Mouse (Mus musculus) lung, embryonic 14.5 days (tissue): Measurements from ENCODE around the gene Men1. TPM values are rescaled to one million over a fixed set of nuclear protein-coding genes. Genes with fewer than 3 reads are reported as not detected.

Experiments used
- ATAC-seq: fragments of 200-750 bp; cut with Nextera tagmentation; 2 replicates; pipeline ENCODE4 v1.8.0; 2017; ENCODE audit warnings: mild to moderate bottlenecking, moderate TSS enrichment, moderate library complexity; ENCODE audit not compliant: insufficient read depth
- DNase-seq: peaks from one replicate; pipeline ENCODE4 v3.0.0-alpha.2; 2015
- H3K27ac ChIP-seq: fragments of 300-500 bp; sonication (generic); 2 replicates; pipeline ENCODE4 v1.5.1; 2014; ENCODE audit warnings: low read depth, mild to moderate bottlenecking, moderate library complexity
- H3K27me3 ChIP-seq: fragments of 300-500 bp; sonication (generic); 2 replicates; pipeline ENCODE4 v1.6.1; 2014; ENCODE audit warnings: low read length, control low read depth; ENCODE audit not compliant: insufficient read depth
- H3K36me3 ChIP-seq: fragments of 300-500 bp; sonication (generic); 2 replicates; pipeline ENCODE4 v1.6.1; 2014; ENCODE audit warnings: control low read depth; ENCODE audit not compliant: insufficient read depth
- H3K4me1 ChIP-seq: fragments of 300-500 bp; sonication (generic); 2 replicates; pipeline ENCODE4 v1.6.1; 2014; ENCODE audit warnings: antibody characterized with exemption, control low read depth; ENCODE audit not compliant: insufficient read depth
- H3K4me2 ChIP-seq: fragments of 300-500 bp; sonication (generic); 2 replicates; pipeline ENCODE4 v1.6.1; 2014; ENCODE audit warnings: mild to moderate bottlenecking
- H3K4me3 ChIP-seq: fragments of 300-500 bp; sonication (generic); 2 replicates; pipeline ENCODE4 v1.5.1; 2014; ENCODE audit warnings: low read depth, low read length
- H3K9ac ChIP-seq: fragments of 300-500 bp; sonication (generic); 2 replicates; pipeline ENCODE4 v1.6.1; 2014
- H3K9me3 ChIP-seq: fragments of 300-500 bp; sonication (generic); 2 replicates; pipeline ENCODE4 v1.6.1; 2016; ENCODE audit warnings: low read depth, low read length, control low read depth
- CTCF ChIP-seq: IDR thresholded peaks from 2 replicates; pipeline ENCODE4 v1.5.1; 2016; ENCODE audit warnings: antibody characterized with exemption, low read depth
- WGBS: fragments of 180-500 bp; shearing (Covaris S2); extraction: QIAGEN DNeasy Blood & Tissue Kit; methylation state at CpG from one replicate; pipeline ENCODE4 v1.1.7; 2014; 5-methylcytosine and 5-hydroxymethylcytosine counted together
- polyA plus RNA-seq: library from polyadenylated mRNA; unstranded; fragments of >200 nt; fragmentation: Nextera tagmentation; extraction: Ambion mirVana; gene quantifications from 2 replicates; pipeline ENCODE4 v1.2.1, GENCODE M21; 2014

Gene Men1
- polyA plus RNA-seq, 1 experiment from 2014 or later: 68.6 TPM

DNA sequence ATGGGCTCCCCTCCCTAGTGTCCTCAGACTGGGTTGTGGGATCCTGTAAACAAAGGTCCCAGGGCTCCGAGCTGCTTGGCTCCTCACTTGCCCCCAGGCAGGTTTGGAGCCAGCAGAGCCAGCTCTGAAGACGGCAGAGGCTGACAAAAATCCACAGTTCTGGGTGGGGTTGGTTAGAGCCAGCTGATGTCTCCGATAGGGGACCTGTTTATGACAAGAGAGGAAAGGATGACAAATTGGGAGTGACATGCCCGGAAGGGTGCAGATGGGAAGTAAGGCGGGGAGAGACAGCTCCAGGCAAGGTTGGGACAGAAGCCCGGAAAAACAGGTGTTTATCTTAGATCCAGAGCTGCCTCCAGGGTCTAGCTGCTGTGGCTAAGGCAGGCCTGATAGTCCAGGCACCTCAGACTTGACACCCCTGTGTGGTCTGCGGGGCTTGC lies 34.4 kb upstream of the Men1 start:
- Histone ChIP-seq H3K9me3 (no peaks in the 10 kb centered on the region), H3K36me3 (peaks cover 35% of the 10 kb centered on the region), H3K27me3 (no peaks in the 10 kb centered on the region), H3K4me3 (no peak overlapping the region), H3K4me1 (peaks cover 4% of the 10 kb centered on the region; the same call in 1 of the 2 replicates), H3K27ac (peak overlapping the region; percentile 73), H3K9ac (no peak overlapping the region), H3K4me2 (no peak overlapping the region)
- WGBS: 30% methylated on average over 7 of the region's 7 CpGs
- ATAC-seq: peak; percentile 15; the same call in 1 of the 2 replicates
- TF ChIP-seq CTCF: no peak
- peak; percentile 38 for DNase-seq

GRCm38 (mm10) chr19:6302114-6302513 lies 32.7 kb upstream of the Men1 start:
- TF ChIP-seq CTCF: no peak
- H3K4me2 ChIP-seq: no peak overlapping the region
- H3K36me3 ChIP-seq: peaks cover 19% of the 10 kb centered on the region
- H3K27me3 ChIP-seq: no peaks in the 10 kb centered on the region
- no peak overlapping the region for H3K4me3 ChIP-seq
- no peak overlapping the region for H3K27ac ChIP-seq
- H3K4me1 ChIP-seq: peaks cover 4% of the 10 kb centered on the region; the same call in 1 of the 2 replicates
- no peak for ATAC-seq
- 86% methylated on average over 5 of the region's 5 CpGs for WGBS
- no peaks in the 10 kb centered on the region for H3K9me3 ChIP-seq
- no peak overlapping the region for H3K9ac ChIP-seq
- DNase-seq: no peak

DNA sequence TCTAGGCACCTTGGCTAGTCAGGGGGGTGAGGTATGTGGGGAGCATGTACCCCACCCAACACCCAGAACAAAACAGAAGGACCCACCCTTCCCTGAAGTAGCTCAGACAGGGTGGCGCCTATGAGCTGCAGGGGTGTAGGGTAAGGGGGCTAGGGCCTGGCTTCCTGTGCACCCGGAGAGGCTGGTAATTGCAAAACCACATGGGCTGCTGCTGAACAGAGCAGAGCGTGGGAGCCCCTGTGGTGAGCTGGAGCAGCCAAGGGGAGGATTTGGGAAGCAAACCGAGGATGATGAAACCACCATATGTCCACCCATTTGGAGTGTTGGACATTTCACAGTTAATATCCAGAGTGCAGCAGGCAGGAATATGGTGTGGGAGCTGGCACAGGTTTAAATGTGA lies 32.3 kb upstream of the Men1 start:
- DNase-seq (no peak), ATAC-seq (no peak)
- H3K36me3 ChIP-seq: peaks cover 18% of the 10 kb centered on the region
- no peak overlapping the region for H3K27ac ChIP-seq
- 37% methylated on average over 4 of the region's 4 CpGs for WGBS
- no peaks in the 10 kb centered on the region for H3K9me3 ChIP-seq
- H3K9ac ChIP-seq: no peak overlapping the region
- H3K4me3 ChIP-seq: no peak overlapping the region
- no peak overlapping the region for H3K4me2 ChIP-seq
- H3K4me1 ChIP-seq: peaks cover 4% of the 10 kb centered on the region; the same call in 1 of the 2 replicates
- no peaks in the 10 kb centered on the region for H3K27me3 ChIP-seq
- TF ChIP-seq CTCF: no peak

- H3K36me3 ChIP-seq: peaks cover 5% of the 10 kb centered on the region; the same call in 1 of the 2 replicates
- H3K9me3 ChIP-seq: no peaks in the 10 kb centered on the region
- DNase-seq (no peak), ATAC-seq (no peak)
- no peak for TF ChIP-seq CTCF
- no peak overlapping the region for H3K9ac ChIP-seq
- H3K4me3 ChIP-seq: no peak overlapping the region
- WGBS: 70% methylated on average over 6 of the region's 6 CpGs
- H3K4me1 ChIP-seq: peaks cover 4% of the 10 kb centered on the region; the same call in 1 of the 2 replicates
- H3K27me3 ChIP-seq: no peaks in the 10 kb centered on the region
- H3K27ac ChIP-seq: no peak overlapping the region
- H3K4me2 ChIP-seq: no peak overlapping the region
Observed at GRCm38 (mm10) chr19:6303831-6304230, 30.9 kb upstream of the Men1 start.

DNA sequence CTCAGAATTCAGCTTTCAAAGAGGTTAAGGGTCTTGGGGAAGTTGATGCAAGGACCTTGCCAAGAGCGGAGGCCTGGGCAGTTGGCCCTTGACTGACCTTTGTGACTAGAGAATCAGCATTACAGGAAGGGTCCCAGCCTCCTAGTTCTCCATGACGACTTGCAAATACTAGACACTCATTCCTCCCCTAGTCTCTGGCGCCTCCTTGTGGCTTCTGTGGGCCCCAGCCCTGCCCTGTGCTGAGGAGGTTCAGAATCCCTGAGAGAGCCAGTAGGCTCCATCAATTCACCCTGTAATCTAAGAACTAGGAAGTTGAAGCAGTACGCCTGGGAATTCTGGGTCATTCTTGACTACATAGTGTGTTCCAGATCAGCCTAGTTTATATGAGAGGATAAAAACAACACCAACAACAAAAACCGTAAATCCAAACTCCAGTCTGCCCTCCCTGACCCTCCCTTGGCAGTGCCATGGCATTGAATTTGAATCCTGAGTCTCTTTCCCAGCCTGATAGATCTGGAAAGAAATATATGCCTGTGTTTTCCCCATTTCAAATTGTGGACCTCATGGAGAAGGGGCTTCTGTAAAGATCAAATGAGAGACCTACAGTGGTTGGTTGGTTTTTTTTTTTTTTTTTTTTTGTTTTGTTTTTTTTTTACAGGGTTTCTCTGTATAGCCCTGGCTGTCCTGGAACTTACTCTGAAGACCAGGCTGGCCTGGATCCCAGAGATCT lies 29.8 kb upstream of the Men1 start:
- Histone ChIP-seq H3K9me3 (no peaks in the 10 kb centered on the region), H3K4me2 (no peak overlapping the region), H3K4me1 (peaks cover 1% of the 10 kb centered on the region; the same call in 1 of the 2 replicates), H3K36me3 (no peaks in the 10 kb centered on the region), H3K9ac (no peak overlapping the region), H3K4me3 (no peak overlapping the region), H3K27me3 (no peaks in the 10 kb centered on the region), H3K27ac (no peak overlapping the region)
- ATAC-seq (peak; percentile 51), DNase-seq (peak; percentile 94)
- WGBS: 23% methylated on average over 5 of the region's 5 CpGs
- TF ChIP-seq CTCF: peak; percentile 94

GRCm38 (mm10) chr19:6305517-6306115 lies 29.2 kb upstream of the Men1 start:
- H3K27ac ChIP-seq: peak overlapping the region; percentile 76; the same call in 1 of the 2 replicates
- no peaks in the 10 kb centered on the region for H3K27me3 ChIP-seq
- peak overlapping the region; percentile 62 for H3K4me3 ChIP-seq
- no peak for TF ChIP-seq CTCF
- 47% methylated on average over 8 of the region's 8 CpGs for WGBS
- DNase-seq (no peak), ATAC-seq (no peak)
- peak overlapping the region; percentile 54 for H3K9ac ChIP-seq
- peak overlapping the region; percentile 75 for H3K4me2 ChIP-seq
- H3K9me3 ChIP-seq: no peaks in the 10 kb centered on the region
- H3K36me3 ChIP-seq: peaks cover 6% of the 10 kb centered on the region
- H3K4me1 ChIP-seq: no peaks in the 10 kb centered on the region

DNA sequence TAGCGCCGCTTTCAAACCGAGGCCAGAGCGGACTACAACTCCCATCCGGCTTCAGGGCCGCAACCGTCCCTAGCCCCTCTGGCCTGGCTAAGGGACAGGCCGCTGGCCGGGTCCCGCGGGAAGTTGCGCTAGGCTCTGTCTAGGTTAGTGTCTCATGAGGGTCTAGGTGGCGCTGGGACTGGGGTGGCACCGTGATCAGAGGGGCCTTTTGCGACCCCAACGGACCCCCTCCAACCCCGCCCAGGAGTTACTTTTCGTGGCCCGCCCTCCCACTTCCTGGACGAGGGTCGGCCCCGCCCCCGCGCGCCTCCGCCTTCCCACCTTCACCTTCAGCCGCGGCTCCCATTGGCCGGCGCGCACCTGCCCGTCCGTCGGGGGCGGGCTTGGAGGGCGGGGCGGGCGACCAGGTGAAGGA lies 28.6 kb upstream of the Men1 start, which contains the start of gene Cdc42bpg:
Cdc42bpg (plus strand) TSS at position 320 of the 415 bp plus-strand sequence.
- Histone ChIP-seq H3K27me3 (no peaks in the 10 kb centered on the region), H3K4me2 (peak within 1 kb of the TSS; percentile 75), H3K4me1 (no peaks in the 10 kb centered on the region), H3K9ac (peak within 1 kb of the TSS; percentile 54), H3K9me3 (no peaks in the 10 kb centered on the region), H3K27ac (peak within 1 kb of the TSS; percentile 76), H3K36me3 (peaks cover 12% of the 10 kb centered on the region), H3K4me3 (peak within 1 kb of the TSS; percentile 62)
- DNase-seq: peak; percentile 87
- ATAC-seq: peak; percentile 81
- under 1% methylated on average over 37 of the region's 38 CpGs for WGBS
- no peak for TF ChIP-seq CTCF
